Mouse (Mus musculus) heart, embryonic 14.5 days (tissue): Measurements from ENCODE around the gene Ccdc134. TPM values are rescaled to one million over a fixed set of nuclear protein-coding genes. Genes with fewer than 3 reads are reported as not detected.

Source experiments
- polyA plus RNA-seq: library from polyadenylated mRNA; unstranded; fragments of >200 nt; fragmentation: Nextera tagmentation; extraction: Ambion mirVana; gene quantifications from 2 replicates; pipeline ENCODE4 v1.2.1, GENCODE M21; 2014

The Ccdc134 gene
- polyA plus RNA-seq, 1 experiment from 2014 or later = 8.5 TPM

Other genes starting within 250 kb of the Ccdc134 start
- 154 and 156 TPM in 2 replicates for gene Polr3h, start 201.7 kb upstream of the Ccdc134 start, polyA plus RNA-seq
- 5.5 and 6.7 TPM in 2 replicates for gene Csdc2, start 191.2 kb upstream of the Ccdc134 start, polyA plus RNA-seq
- 18.3 and 19.7 TPM in 2 replicates for gene Pmm1, start 167.0 kb upstream of the Ccdc134 start, polyA plus RNA-seq
- gene 1700029P11Rik, start 147.4 kb upstream of the Ccdc134 start, polyA plus RNA-seq = not detected in 2 replicates
- gene Xrcc6, start 140.1 kb upstream of the Ccdc134 start, polyA plus RNA-seq = 57.7 and 64.1 TPM in 2 replicates
- gene Desi1, start 94.1 kb upstream of the Ccdc134 start, polyA plus RNA-seq = 19.8 and 21.8 TPM in 2 replicates
- gene Snu13, start 80.3 kb upstream of the Ccdc134 start, polyA plus RNA-seq = 160 and 178 TPM in 2 replicates
- not detected in 2 replicates for gene 4930407I10Rik, start 68.8 kb upstream of the Ccdc134 start, polyA plus RNA-seq
- not detected in 2 replicates for gene Mei1, start 57.9 kb upstream of the Ccdc134 start, polyA plus RNA-seq
- 59.8 and 62.1 TPM in 2 replicates for gene Srebf2, start 19.3 kb downstream of the Ccdc134 start, polyA plus RNA-seq
- gene Shisa8, start 84.9 kb downstream of the Ccdc134 start, polyA plus RNA-seq = 0.22 and 0.42 TPM in 2 replicates
- 0.11 and 0.16 TPM in 2 replicates for gene Tnfrsf13c, start 96.4 kb downstream of the Ccdc134 start, polyA plus RNA-seq
- gene Cenpm, start 116.8 kb downstream of the Ccdc134 start, polyA plus RNA-seq = 67.7 and 73.0 TPM in 2 replicates
- gene 1500009C09Rik, start 124.5 kb downstream of the Ccdc134 start, polyA plus RNA-seq = not detected in 2 replicates
- gene Sept3, start 147.0 kb downstream of the Ccdc134 start, polyA plus RNA-seq = 4.7 and 4.9 TPM in 2 replicates
- gene Wbp2nl, start 171.0 kb downstream of the Ccdc134 start, polyA plus RNA-seq = 0.28 TPM in 1 of 2 replicates, not detected in the other
- gene Naga, start 211.0 kb downstream of the Ccdc134 start, polyA plus RNA-seq = 47.4 and 48.7 TPM in 2 replicates
- gene Pheta2, start 211.0 kb downstream of the Ccdc134 start, polyA plus RNA-seq = 7.3 and 7.5 TPM in 2 replicates
- 365 and 384 TPM in 2 replicates for gene Smdt1, start 211.0 kb downstream of the Ccdc134 start, polyA plus RNA-seq
- 667 and 735 TPM in 2 replicates for gene Ndufa6, start 226.4 kb downstream of the Ccdc134 start, polyA plus RNA-seq